Comparison of ENCODE assay signal across 8 mouse cellular contexts in genomic region chr10:71285126-71285580, GRCm38 (mm10). TPM values are rescaled to one million over a fixed set of nuclear protein-coding genes. Genes with fewer than 3 reads are reported as not detected.
DNase-seq lines count a peak whose midpoint lies in the region; ATAC-seq lines count a peak whose summit lies in the region.

TSS of gene Ube2d1 (minus strand) at chr10:71285262.

- peak; percentile 92 for ATAC-seq in megakaryocyte progenitor cell, adult 5-6 weeks (replicated peaks; ENCODE audit: poor library complexity)

- peak; percentile 92 for DNase-seq in ZHBTc4 (ENCODE audit: low read depth, low spot score)
- peak; percentile 81 to 89 for DNase-seq in cerebellum, postnatal 4 days (ENCODE audit: low spot score in 2 of 2)
- DNase-seq in gastrocnemius, postnatal 10 days: peak; percentile 91
- peak; percentile 70 for DNase-seq in induced T-regulatory cell, adult 2 months (ENCODE audit: low read depth)
- peak; percentile 81 to 92 for DNase-seq in left cerebral cortex, postnatal 10 days (ENCODE audit: extremely low spot score in 1 of 2, low spot score in 2 of 2)
- peak; percentile 92 to 93 for DNase-seq in right cerebral cortex, postnatal 10 days (ENCODE audit: low spot score in 2 of 2)
- DNase-seq in urinary bladder, postnatal 14 days (ENCODE audit: low spot score): peak; percentile 90

- intact Hi-C loops in left cerebral cortex, postnatal 10 days (cut with DNase I): no loop called here

RNA-seq across cellular contexts. Expression of gene Ube2d1, which starts in this region (rescaled TPM):
- 100 to 1,000 TPM; 141 to 158 TPM for total RNA-seq in gastrocnemius, postnatal 10 days (2021)
- total RNA-seq in left cerebral cortex, postnatal 10 days (2021): 10 to 100 TPM; 76.3 to 90.5 TPM
- 64.9 and 65.5 TPM in 2 replicates for total RNA-seq in megakaryocyte progenitor cell, adult 5-6 weeks (2015)
- 9.7 and 10.5 TPM in 2 replicates for total RNA-seq in megakaryocyte progenitor cell, adult 5-6 weeks (2017)

Comparison
In these comparisons a context has a peak if more than half of its experiments do, and no peak if none do; other contexts are left out.
1. Peak in every context shown above with its lines: DNase-seq and ATAC-seq.